Mouse (Mus musculus) ES-Bruce4 (cell line): ENCODE measurements around the gene Dctn3.

Experiments used
- CTCF ChIP-seq: IDR thresholded peaks from one replicate; pipeline ENCODE4 v1.8.1; 2011; ENCODE audit warnings: low read depth, low read length
- POLR2A ChIP-seq: IDR thresholded peaks from one replicate; pipeline ENCODE4 v1.8.1; 2011; ENCODE audit warnings: low read length; ENCODE audit not compliant: insufficient read depth

DNA sequence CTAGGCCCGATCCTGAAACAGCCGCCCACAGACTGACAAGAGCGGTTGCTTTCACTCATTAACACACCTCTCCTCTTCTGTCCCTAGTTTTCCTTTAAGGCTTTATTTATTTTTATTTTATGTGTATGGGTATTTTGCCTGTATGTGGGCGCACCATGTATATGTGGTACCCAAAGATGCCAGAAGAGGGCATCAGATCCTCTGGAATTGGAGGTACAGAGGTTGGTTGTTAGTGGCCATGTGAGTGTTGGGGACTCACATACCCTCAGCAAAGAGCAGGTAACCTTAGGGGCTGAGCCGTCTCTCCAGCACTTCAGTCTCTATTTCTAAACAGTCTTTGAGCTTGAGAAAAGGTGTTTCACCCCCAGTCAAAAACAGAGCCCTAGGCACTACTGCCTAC is 7.4 kb downstream of the Dctn3 start:
- TF ChIP-seq POLR2A (no peak), CTCF (peak; percentile 14)
